Comparison of ENCODE assay signal across 22 mouse cellular contexts in genomic region chr6:93328683-93329082, GRCm38 (mm10).
"Had no signal": no experiment of that assay in that cellular context is flagged by ENCODE, and none has a peak within 500 bp of the region (broad histone marks: within the 10 kb centered on the region; RNA-seq: fewer than 3 reads in every experiment).

No protein-coding gene starts in this region.

- H3K4me1 ChIP-seq: midbrain, embryonic 12.5 days; midbrain, embryonic 15.5 days; neural tube, embryonic 12.5 days had no signal

- H3K36me3 ChIP-seq: limb, embryonic 13.5 days; lung, embryonic 15.5 days; midbrain, embryonic 12.5 days; midbrain, embryonic 15.5 days; neural tube, embryonic 12.5 days; neural tube, embryonic 15.5 days had no signal

- H3K4me3 ChIP-seq: limb, embryonic 13.5 days; lung, embryonic 15.5 days; midbrain, embryonic 12.5 days; midbrain, embryonic 15.5 days; neural tube, embryonic 12.5 days; neural tube, embryonic 15.5 days had no signal

- DNase-seq: kidney, adult 18-20 months; kidney, adult 9 months; kidney, postnatal 14 days; kidney, postnatal 4 days; left cerebral cortex, postnatal 4 days; right cerebral cortex, adult 18-20 months; right cerebral cortex, postnatal 14 days; right cerebral cortex, postnatal 4 days; thymus, adult 2 months; thymus, postnatal 14 days; thymus, postnatal 4 days had no signal

- ATAC-seq: intestine, embryonic 16.5 days; midbrain, embryonic 15.5 days had no signal

- H3K27me3 ChIP-seq: limb, embryonic 13.5 days; lung, embryonic 15.5 days; midbrain, embryonic 12.5 days; midbrain, embryonic 15.5 days; neural tube, embryonic 12.5 days; neural tube, embryonic 15.5 days had no signal

- H3K27ac ChIP-seq: limb, embryonic 13.5 days; liver, embryonic 14.5 days; macrophage; midbrain, embryonic 12.5 days; midbrain, embryonic 15.5 days; neural tube, embryonic 12.5 days; neural tube, embryonic 15.5 days; stomach, postnatal 0 days had no signal

- H3K4me2 ChIP-seq: limb, embryonic 13.5 days; liver, embryonic 11.5 days; lung, embryonic 15.5 days; midbrain, embryonic 12.5 days; midbrain, embryonic 15.5 days; neural tube, embryonic 12.5 days; neural tube, embryonic 15.5 days had no signal

- H3K9me3 ChIP-seq: lung, embryonic 15.5 days; midbrain, embryonic 12.5 days; midbrain, embryonic 15.5 days; neural tube, embryonic 12.5 days; neural tube, embryonic 15.5 days had no signal

- H3K9ac ChIP-seq: limb, embryonic 13.5 days; liver, embryonic 14.5 days; lung, embryonic 15.5 days; midbrain, embryonic 12.5 days; midbrain, embryonic 15.5 days; neural tube, embryonic 12.5 days; neural tube, embryonic 15.5 days had no signal
